Mouse (Mus musculus) cerebral cortex, adult 2 months (tissue): ENCODE measurements around the gene Sox11.

Experiments used
- WGBS: fragments of 180-500 bp; shearing (Covaris S2); methylation state at CpG from one replicate; pipeline ENCODE4 v1.1.7; 2018; 5-methylcytosine and 5-hydroxymethylcytosine counted together

Gene Sox11

DNA sequence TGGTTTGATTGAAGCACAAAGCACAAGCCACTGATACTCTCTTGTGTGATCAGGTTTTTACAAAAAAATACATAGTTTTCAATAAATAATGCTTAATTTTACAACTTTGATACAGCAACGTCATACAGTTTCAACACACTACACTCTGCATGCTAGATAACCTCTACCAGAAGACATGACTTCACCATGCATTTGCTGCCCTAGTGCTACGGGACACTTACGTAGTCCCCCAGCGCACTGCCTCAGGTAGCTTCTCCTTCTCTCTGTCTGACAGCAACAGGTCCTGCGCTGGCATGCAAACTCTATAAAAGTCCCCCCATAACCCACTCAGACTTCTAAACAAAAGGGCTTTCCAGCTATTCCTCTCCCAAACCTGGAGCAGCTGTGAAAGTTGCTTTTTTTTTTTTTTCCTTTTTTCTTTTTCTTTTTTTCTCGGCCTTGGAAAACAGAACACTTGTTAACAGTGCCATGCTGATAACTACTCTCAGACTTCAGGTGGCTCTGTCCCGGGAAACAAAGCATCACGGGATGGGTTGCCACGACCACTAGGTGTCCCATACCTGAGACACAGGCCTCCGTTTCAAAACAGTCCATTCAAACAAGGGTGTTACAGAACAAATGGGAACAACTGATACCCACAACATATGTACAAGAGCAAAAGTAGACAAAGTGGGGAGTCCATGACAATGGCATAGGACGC is 6.9 kb downstream of the Sox11 start:
- 71% methylated on average over 11 of the region's 11 CpGs for WGBS

DNA sequence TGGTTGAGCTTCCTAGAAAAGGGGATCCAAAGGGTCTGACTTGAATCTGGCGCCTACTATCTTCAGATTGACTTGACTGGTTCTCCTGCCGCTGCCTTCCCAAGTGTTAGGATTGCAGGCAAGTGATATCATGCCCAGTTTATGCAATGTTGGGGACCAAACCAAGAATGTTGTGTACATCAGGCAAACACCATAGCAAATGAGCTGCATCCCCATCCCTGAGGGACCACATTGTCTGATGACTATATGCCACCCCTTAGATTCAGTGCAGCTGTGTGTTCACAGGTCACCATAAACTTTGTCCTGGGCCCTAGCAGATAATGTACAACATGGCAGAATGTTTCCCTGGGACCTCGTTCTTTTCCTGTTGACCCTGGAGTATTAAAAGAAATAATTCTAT is 8.8 kb downstream of the Sox11 start:
- WGBS: 91% methylated on average over 3 of the region's 3 CpGs

DNA sequence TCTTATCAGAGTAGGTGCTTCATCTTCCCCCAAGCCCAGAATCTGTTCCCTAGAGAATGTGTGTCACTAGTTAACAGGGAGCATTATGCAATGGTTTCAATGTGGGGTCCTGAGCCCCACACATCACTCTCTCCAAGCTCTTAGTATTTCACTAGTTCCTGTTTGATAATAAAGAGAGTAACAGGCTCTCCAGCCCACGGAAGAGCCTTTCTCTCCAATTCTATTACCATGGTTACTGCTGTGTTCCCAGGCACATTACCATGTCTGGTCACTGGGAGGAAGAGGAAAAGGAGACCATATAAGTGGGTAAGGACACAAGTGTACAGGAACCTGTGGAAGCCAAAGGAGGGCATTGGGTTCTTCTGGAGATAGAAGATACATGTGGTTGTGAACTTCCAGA is 19.0 kb downstream of the Sox11 start:
- WGBS: 28% methylated on average over 1 of the region's 1 CpGs

GRCm38 (mm10) chr12:27312985-27313384 is 29.4 kb downstream of the Sox11 start:
- WGBS: 52% methylated on average over 8 of the region's 8 CpGs

DNA sequence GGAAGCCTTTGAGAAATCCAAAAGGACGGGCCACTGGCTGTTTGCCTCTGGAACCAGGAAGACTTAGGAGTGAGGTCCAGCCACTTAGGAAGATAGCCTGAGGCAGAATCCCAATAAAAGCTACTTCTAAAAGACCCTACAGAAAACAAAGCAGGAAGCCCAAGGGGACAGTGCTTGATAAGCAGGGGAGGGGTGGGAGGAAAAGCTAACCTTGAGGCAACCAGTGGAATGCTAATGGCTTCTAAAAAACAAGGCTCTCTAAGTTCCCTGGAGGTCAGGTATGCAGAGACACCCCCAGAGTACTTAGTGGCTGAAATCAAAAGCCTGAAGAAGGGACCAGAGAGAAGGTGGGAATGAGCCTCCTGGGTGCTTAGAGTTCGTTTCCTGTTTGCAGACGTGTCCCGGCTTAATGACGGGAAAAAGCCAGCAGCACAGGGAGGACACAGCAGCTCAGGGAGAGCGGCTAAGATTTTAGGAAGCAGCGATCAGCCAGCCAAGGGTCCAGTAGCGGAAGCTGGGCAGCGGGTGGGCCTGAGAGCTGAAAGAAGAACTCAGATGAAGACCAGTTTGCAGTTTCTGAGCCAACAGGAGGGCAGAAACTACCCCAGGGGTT is 30.4 kb downstream of the Sox11 start:
- WGBS: 55% methylated on average over 9 of the region's 9 CpGs

- WGBS: 50% methylated on average over 5 of the region's 5 CpGs
Observed at GRCm38 (mm10) chr12:27311316-27311832, 31.0 kb downstream of the Sox11 start.

- 78% methylated on average over 13 of the region's 13 CpGs for WGBS
Observed at GRCm38 (mm10) chr12:27310703-27311102, 31.7 kb downstream of the Sox11 start.

DNA sequence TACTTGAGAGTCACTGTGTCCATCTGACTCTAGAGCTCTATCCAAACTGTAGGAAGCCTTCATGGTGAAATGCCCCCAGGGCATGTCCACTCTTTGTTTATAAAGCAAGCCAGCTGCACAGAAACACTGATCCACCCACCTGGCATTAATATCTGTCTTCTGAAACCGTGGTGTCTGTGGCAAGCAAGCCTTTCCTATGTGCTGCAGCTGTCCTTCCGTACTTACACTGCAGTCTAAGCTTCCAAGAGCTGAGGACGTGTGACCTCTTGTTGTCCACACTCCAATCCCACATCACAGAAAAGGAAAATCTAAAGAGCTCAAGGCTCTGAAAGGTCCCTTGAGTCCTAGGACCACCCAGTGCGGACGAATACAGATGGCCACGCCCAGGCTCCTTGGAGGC is 32.4 kb downstream of the Sox11 start:
- WGBS: 89% methylated on average over 6 of the region's 6 CpGs

DNA sequence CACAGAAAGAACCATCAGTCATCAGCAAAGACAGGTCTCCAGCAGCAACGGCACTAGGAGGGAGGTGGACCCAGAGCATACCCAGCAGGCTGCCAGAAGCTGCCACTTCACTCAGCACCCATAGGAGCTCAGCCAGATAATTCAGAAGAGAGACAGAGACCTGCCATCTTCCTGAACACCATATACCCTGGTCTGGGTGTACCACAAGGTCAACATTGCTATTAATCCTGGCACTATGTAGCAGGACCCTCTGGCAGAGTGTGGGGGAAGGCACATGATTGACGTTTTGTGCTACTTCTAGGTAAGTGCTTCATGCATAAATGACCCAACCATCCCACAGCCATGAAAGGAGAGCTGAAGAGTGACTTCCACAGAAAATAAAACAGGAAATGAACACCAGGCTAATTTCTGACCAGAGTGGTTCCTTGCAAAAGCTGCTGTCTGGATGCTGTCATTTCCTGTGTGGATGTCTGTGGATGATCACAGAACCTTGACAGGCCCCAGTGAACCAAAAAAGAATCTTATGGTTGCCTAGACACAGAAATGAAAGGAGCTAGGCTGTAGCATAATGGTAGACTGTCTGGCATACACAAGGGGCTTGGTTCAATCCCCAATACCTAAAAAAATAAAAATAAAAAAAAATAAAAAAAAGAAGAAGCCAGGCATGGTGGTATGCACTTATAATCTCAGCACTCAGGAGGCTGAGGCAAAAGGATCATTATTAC is 37.5 kb downstream of the Sox11 start:
- 48% methylated on average over 2 of the region's 2 CpGs for WGBS

GRCm38 (mm10) chr12:27303190-27303589 is 39.2 kb downstream of the Sox11 start:
- WGBS: 85% methylated on average over 6 of the region's 6 CpGs

DNA sequence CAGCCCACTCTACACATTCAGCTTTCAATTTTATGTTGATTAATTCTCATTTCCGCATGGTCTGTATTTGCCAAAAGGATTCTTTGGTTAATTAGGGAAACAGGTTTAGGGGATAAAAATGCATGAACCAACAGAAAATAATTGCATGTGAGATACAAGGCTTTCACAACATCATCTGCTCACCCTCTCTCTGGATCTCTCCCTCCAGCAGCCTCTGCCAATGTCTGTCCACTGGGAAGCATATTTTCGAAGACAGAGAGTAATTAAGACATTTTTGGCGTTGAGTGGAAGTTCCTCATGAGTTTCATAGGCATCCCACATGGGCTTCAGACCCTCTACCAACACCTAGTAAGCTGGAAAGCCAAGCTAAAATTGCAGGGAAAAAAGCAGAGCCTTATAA is 43.7 kb downstream of the Sox11 start:
- 89% methylated on average over 3 of the region's 3 CpGs for WGBS

DNA sequence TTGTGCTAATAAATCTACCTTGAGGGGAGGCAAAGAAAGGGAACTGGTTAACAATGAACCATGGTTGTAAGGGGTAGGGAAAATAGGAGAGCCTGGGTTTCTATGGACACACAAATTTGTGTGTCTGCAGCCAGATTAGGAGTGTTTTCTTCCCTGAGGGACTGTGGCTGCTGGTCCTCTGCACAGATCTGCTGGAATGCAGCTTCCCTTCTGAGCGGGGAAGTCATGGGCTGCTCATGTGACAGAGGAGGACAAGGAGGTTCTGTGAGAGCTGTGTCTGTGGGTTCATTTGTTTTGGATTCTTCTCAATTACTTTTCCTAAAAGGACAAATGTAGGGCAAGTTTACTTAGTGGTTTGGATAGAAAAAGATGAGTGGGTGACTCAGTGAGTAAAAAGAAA is 48.2 kb downstream of the Sox11 start:
- WGBS: 58% methylated on average over 1 of the region's 1 CpGs

- WGBS: 80% methylated on average over 10 of the region's 10 CpGs
Observed at GRCm38 (mm10) chr12:27293736-27294135, 48.6 kb downstream of the Sox11 start.

GRCm38 (mm10) chr12:27293208-27293607 is 49.2 kb downstream of the Sox11 start:
- 87% methylated on average over 1 of the region's 1 CpGs for WGBS
